Mouse (Mus musculus) intestine, embryonic 14.5 days (tissue): ENCODE measurements at regions not wholly inside any gene's neighbourhood (a gene's known extent, or its start where the extent isn't known, plus 50 kb on each side); places are given as distances from the start of the nearest gene placed in this dataset.
A peak's percentile ranks its signal among the peaks of the same experiment; 100 is the strongest.

ENCODE experiments used
- ATAC-seq: fragments of 200-750 bp; cut with Nextera tagmentation; replicated peaks from 2 replicates; pipeline ENCODE4 v1.8.0; 2017; ENCODE audit warnings: low read depth, moderate number of reproducible peaks, moderate TSS enrichment, moderate library complexity; ENCODE audit not compliant: low FRiP score, low TSS enrichment
- DNase-seq: peaks from one replicate; pipeline ENCODE4 v3.0.0-alpha.2; 2018; ENCODE audit warnings: low spot score
- H3K27ac ChIP-seq: fragments of 300-500 bp; sonication (generic); 2 replicates; pipeline ENCODE4 v1.5.1; 2014; ENCODE audit warnings: low read depth, mild to moderate bottlenecking, control low read depth
- H3K27me3 ChIP-seq: fragments of 300-500 bp; sonication (generic); replicated peaks from 2 replicates; pipeline ENCODE4 v1.6.1; 2014; ENCODE audit warnings: low read length, control low read depth; ENCODE audit not compliant: control insufficient read depth, insufficient read depth
- H3K36me3 ChIP-seq: fragments of 300-500 bp; sonication (generic); 2 replicates; pipeline ENCODE4 v1.6.1; 2014; ENCODE audit warnings: low read length, control low read depth; ENCODE audit not compliant: control insufficient read depth, insufficient read depth
- H3K4me1 ChIP-seq: fragments of 300-500 bp; sonication (generic); replicated peaks from 2 replicates; pipeline ENCODE4 v1.6.1; 2014; ENCODE audit warnings: low read length, control low read depth, mixed read lengths; ENCODE audit not compliant: control insufficient read depth, insufficient read depth
- H3K4me2 ChIP-seq: fragments of 300-500 bp; sonication (generic); 2 replicates; pipeline ENCODE4 v1.6.1; 2014; ENCODE audit warnings: low read length
- H3K4me3 ChIP-seq: fragments of 300-500 bp; sonication (generic); 2 replicates; pipeline ENCODE4 v1.5.1; 2014; ENCODE audit warnings: low read depth, low read length, control low read depth, mixed read lengths
- H3K9ac ChIP-seq: fragments of 300-500 bp; sonication (generic); 2 replicates; pipeline ENCODE4 v1.6.1; 2014; ENCODE audit warnings: mild to moderate bottlenecking, low read length
- H3K9me3 ChIP-seq: fragments of 300-500 bp; sonication (generic); 2 replicates; pipeline ENCODE4 v1.6.1; 2016; ENCODE audit warnings: low read length, control low read depth; ENCODE audit not compliant: control insufficient read depth
- WGBS: fragments of 180-500 bp; shearing (Covaris S2); extraction: QIAGEN DNeasy Blood & Tissue Kit; methylation state at CpG from one replicate; pipeline ENCODE4 v1.1.7; 2014; 5-methylcytosine and 5-hydroxymethylcytosine counted together

DNA sequence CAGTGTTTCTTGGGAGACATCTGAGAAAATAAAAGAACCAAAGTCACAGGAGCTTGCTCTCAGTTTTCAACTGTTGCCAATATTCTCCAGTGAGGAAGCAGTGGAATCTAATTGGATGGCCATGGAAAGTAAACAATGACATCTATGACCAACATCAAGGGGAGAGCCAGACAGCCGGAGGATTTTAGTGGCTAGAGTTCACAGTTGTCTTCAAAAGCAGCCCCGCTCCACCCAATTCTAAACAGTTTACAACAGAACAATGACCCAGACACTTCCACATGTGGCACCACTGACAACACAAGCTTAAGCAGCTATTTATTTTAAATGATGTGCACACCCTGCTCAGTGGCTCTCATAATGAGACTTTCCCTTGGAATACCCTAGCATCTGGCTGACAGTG is 317.5 kb upstream of the Isx start:
- no peaks in the 10 kb centered on the region for H3K9me3 ChIP-seq
- no peaks in the 10 kb centered on the region for H3K36me3 ChIP-seq
- no peak overlapping the region for H3K4me2 ChIP-seq
- no peak overlapping the region for H3K4me3 ChIP-seq
- H3K27me3 ChIP-seq, result no peaks in the 10 kb centered on the region
- no peak overlapping the region for H3K9ac ChIP-seq
- DNase-seq (no peak), ATAC-seq (no peak)
- H3K4me1 ChIP-seq, result no peaks in the 10 kb centered on the region; the same call in none of the 2 replicates
- WGBS, result 31% methylated on average over 2 of the region's 2 CpGs
- no peak overlapping the region for H3K27ac ChIP-seq

DNA sequence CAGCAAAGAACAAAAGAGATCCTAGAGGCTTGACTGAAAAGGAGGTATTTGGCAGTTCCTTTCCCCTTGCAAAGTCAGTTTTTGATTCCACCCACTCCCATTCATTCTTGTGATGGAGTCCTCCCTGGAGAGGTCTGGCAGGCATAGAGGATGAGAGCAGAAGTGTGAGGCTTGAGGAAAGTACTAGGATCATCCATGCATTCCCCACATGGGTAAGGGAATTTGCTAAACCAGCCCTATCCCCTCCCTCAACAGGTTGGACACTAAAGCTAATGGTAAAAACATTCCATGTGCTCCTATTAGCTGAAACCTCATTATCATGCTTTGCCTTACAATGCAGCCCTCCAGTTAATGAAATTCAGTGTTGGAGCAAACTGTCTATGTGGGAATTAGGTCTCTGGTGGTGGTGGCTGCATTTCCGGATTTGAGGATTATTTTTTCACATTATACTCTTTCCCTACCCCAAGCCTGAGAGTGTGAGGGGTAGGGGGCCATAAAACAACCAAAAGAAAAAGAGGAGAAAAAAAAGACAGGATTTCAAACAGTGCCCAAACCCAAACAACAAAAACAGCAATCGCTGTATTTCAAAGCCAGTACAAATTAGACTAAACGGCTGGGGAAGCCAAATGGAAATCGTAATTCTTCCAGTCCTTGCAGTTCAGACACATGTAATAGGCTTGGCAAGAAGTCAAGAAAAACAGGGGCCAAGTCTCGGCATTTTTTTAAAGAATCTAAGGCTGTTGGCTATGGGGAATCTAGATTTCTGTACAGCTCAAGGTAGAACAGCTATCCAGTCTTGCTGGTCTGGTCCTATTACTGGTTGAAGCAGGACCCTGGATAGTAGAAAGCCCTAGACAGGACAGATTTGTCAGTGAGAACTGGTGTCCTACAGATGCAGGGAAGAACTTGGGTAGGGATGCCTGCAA is 315.2 kb upstream of the Isx start:
- Histone ChIP-seq H3K27ac (no peak overlapping the region), H3K4me3 (no peak overlapping the region), H3K9me3 (no peaks in the 10 kb centered on the region), H3K4me2 (no peak overlapping the region), H3K9ac (no peak overlapping the region), H3K27me3 (no peaks in the 10 kb centered on the region), H3K4me1 (no peaks in the 10 kb centered on the region; the same call in none of the 2 replicates), H3K36me3 (no peaks in the 10 kb centered on the region)
- ATAC-seq (0 out of 2 replicates have a peak, but pooled peaks have one; percentile 50), DNase-seq (no peak)
- 33% methylated on average over 5 of the region's 5 CpGs for WGBS

DNA sequence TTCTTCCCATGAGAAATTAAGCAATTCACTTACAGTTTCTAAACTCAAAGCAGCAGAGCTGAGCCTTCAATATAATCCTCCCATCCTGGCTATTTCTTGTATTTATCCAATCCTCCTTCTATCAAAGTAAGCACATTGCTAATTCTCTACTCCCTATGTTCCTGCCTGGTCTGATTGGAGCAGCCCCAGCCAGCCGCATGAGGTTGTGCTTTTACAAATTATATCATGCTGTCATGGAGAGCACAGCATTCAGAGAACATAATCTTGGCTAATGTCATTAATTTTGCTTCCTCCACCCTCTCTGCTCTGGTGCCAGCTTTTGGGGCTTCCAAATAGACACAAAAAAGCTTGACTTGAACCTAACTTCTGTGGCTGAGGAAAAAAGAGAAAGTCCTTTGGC is 311.9 kb upstream of the Isx start:
- DNase-seq, result no peak
- 68% methylated on average over 1 of the region's 1 CpGs for WGBS

More for the DNA sequence above, 311.9 kb upstream of the Isx start:
- H3K4me1 ChIP-seq, result no peaks in the 10 kb centered on the region; the same call in 1 of the 2 replicates
- no peaks in the 10 kb centered on the region for H3K27me3 ChIP-seq
- no peaks in the 10 kb centered on the region for H3K36me3 ChIP-seq
- no peak for ATAC-seq
- no peaks in the 10 kb centered on the region for H3K9me3 ChIP-seq
- no peak overlapping the region for H3K4me3 ChIP-seq
- H3K27ac ChIP-seq, result no peak overlapping the region
- no peak overlapping the region for H3K4me2 ChIP-seq
- no peak overlapping the region for H3K9ac ChIP-seq
